Mouse (Mus musculus) ovary, postnatal 14 days (tissue): ENCODE measurements around the gene Kcnb1.
A peak's percentile ranks its signal among the peaks of the same experiment; 100 is the strongest.

Experiments used
- DNase-seq: peaks from one replicate; pipeline ENCODE4 v3.0.0; 2022; ENCODE audit warnings: low spot score

Kcnb1 gene

GRCm38 (mm10) chr2:167190076-167190399 lies at the start of gene Kcnb1:
Kcnb1 (minus strand) TSS chr2:167190155.
- DNase-seq = peak; percentile 78

GRCm38 (mm10) chr2:167239262-167239661 lies 49.3 kb upstream of the Kcnb1 start:
- no peak for DNase-seq

GRCm38 (mm10) chr2:167237224-167237623 lies 47.3 kb upstream of the Kcnb1 start:
- DNase-seq = no peak

- DNase-seq = no peak
Observed at GRCm38 (mm10) chr2:167236174-167236573, 46.2 kb upstream of the Kcnb1 start.

- DNase-seq = no peak
Observed at GRCm38 (mm10) chr2:167235338-167236018, 45.5 kb upstream of the Kcnb1 start.

GRCm38 (mm10) chr2:167233771-167234170 lies 43.8 kb upstream of the Kcnb1 start:
- no peak for DNase-seq

GRCm38 (mm10) chr2:167233009-167233335 lies 43.0 kb upstream of the Kcnb1 start:
- no peak for DNase-seq

- no peak for DNase-seq
Observed at GRCm38 (mm10) chr2:167232132-167233008, 42.4 kb upstream of the Kcnb1 start.

GRCm38 (mm10) chr2:167230554-167230953 lies 40.6 kb upstream of the Kcnb1 start:
- DNase-seq = no peak

- DNase-seq = no peak
Observed at GRCm38 (mm10) chr2:167224937-167225336, 35.0 kb upstream of the Kcnb1 start.

- DNase-seq = no peak
Observed at GRCm38 (mm10) chr2:167224194-167224593, 34.2 kb upstream of the Kcnb1 start.

- DNase-seq = peak; percentile 58
Observed at GRCm38 (mm10) chr2:167222152-167222551, 32.2 kb upstream of the Kcnb1 start.

- DNase-seq = no peak
Observed at GRCm38 (mm10) chr2:167221159-167221845, 31.3 kb upstream of the Kcnb1 start.

- no peak for DNase-seq
Observed at GRCm38 (mm10) chr2:167220736-167221135, 30.8 kb upstream of the Kcnb1 start.

- DNase-seq = peak; percentile 83
Observed at GRCm38 (mm10) chr2:167219154-167219775, 29.3 kb upstream of the Kcnb1 start.

GRCm38 (mm10) chr2:167213666-167214065 lies 23.7 kb upstream of the Kcnb1 start:
- no peak for DNase-seq

GRCm38 (mm10) chr2:167213076-167213475 lies 23.1 kb upstream of the Kcnb1 start:
- DNase-seq = no peak

GRCm38 (mm10) chr2:167212551-167212950 lies 22.6 kb upstream of the Kcnb1 start:
- no peak for DNase-seq

GRCm38 (mm10) chr2:167212089-167212488 lies 22.1 kb upstream of the Kcnb1 start:
- no peak for DNase-seq

GRCm38 (mm10) chr2:167209900-167210299 lies 19.9 kb upstream of the Kcnb1 start:
- DNase-seq = no peak

GRCm38 (mm10) chr2:167208984-167209383 lies 19.0 kb upstream of the Kcnb1 start:
- DNase-seq = no peak

- DNase-seq = no peak
Observed at GRCm38 (mm10) chr2:167205918-167206629, 16.1 kb upstream of the Kcnb1 start.
